Mouse (Mus musculus): ENCODE measurements around the gene Fth1. TPM values are rescaled to one million over a fixed set of nuclear protein-coding genes. Genes with fewer than 3 reads are reported as not detected.
A peak's percentile ranks its signal among the peaks of the same experiment; 100 is the strongest.

The Fth1 gene
- total and polyA plus RNA-seq, 3 experiments: 1,016 to 28,412 (median 2,660) TPM

- peak overlapping the region; percentile 63 for H3K4me3 ChIP-seq (ENCODE audit: low read depth, low read length)
- H3K36me3 ChIP-seq (replicated peaks): no peaks in the 10 kb centered on the region
- TF ChIP-seq POLR2AphosphoS5 (IDR thresholded peaks at IDR 0.05; ENCODE audit: insufficient replicate concordance, low read depth, low read length) (no peak), GATA2 (IDR thresholded peaks at IDR 0.05; ENCODE audit: borderline replicate concordance, low read depth, low read length) (no peak), GATA1 (IDR thresholded peaks at IDR 0.05; ENCODE audit: borderline replicate concordance, low read length) (no peak), CTCF (IDR thresholded peaks at IDR 0.05; ENCODE audit: low read depth, low read length) (no peak), TAL1 (conservative IDR thresholded peaks at IDR 0.05; ENCODE audit: low read depth, low read length) (0 out of 2 replicates have a peak, but pooled peaks have one; percentile 23)
- peak; percentile 71 for DNase-seq (ENCODE audit: low spot score)
- peak; percentile 80 for ATAC-seq (ENCODE audit: extremely low read depth, insufficient number of reproducible peaks, low FRiP score, poor library complexity, severe bottlenecking)
- no peaks in the 10 kb centered on the region for H3K9me3 ChIP-seq (replicated peaks)
- H3K27me3 ChIP-seq (ENCODE audit: insufficient read depth, low read length): no peaks in the 10 kb centered on the region
- H3K4me1 ChIP-seq (ENCODE audit: insufficient read depth, low read depth, low read length): peaks cover 95% of the 10 kb centered on the region
Observed at GRCm38 (mm10) chr19:9938824-9939303, 41.5 kb upstream of the Fth1 start.

DNA sequence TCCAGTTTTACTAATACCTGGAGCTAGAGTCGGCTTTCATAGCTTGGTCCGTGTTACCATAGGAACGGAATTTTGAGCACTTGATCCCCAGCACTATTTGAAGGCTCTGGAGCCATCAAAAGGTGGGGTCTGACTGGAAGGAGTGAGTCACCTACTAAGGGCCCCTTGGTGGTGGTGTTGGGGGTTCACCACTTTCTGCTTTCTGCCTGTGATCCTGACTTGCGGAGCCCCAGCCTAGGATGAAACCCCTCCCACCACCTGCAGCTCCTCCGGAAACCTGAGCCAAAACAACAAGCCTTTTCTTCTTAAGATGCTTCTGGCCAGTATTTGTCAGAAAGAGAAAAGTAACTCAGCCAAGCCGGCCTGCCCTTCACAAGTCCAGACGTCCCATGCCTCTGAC is 40.6 kb upstream of the Fth1 start:
- no peak for ATAC-seq (ENCODE audit: extremely low read depth, insufficient number of reproducible peaks, low FRiP score, poor library complexity, severe bottlenecking)
- TF ChIP-seq TAL1 (conservative IDR thresholded peaks at IDR 0.05; ENCODE audit: low read depth, low read length): no peak
- TF ChIP-seq GATA2 (IDR thresholded peaks at IDR 0.05; ENCODE audit: borderline replicate concordance, low read depth, low read length): no peak
- Histone ChIP-seq H3K9me3 (replicated peaks) (no peaks in the 10 kb centered on the region), H3K36me3 (replicated peaks) (no peaks in the 10 kb centered on the region), H3K4me3 (ENCODE audit: low read depth, low read length) (no peak overlapping the region), H3K4me1 (ENCODE audit: insufficient read depth, low read depth, low read length) (peaks cover 97% of the 10 kb centered on the region), H3K27me3 (ENCODE audit: insufficient read depth, low read length) (no peaks in the 10 kb centered on the region)
- no peak for DNase-seq (ENCODE audit: low spot score)

DNA sequence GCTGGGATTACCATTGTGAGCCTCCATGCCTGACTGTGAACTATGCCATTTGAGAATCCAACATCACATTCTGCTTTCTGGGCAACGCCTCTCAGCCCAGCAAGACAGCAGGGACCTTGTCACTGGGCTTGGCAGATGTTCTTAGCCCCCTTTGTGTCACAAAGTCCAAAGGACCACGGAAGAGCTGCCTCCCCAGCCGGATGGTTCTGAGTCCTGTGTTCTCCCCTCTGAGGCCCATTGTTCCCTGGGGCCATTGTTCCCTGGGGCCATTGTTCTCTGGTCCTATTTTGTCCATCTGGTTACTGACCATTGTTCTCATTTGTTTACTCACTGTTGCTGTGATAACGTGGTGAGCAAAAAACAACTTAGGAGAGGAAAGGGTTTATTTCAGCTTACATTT is 39.5 kb upstream of the Fth1 start:
- no peak for ATAC-seq (ENCODE audit: extremely low read depth, insufficient number of reproducible peaks, low FRiP score, poor library complexity, severe bottlenecking)
- no peaks in the 10 kb centered on the region for H3K9me3 ChIP-seq (replicated peaks)
- DNase-seq (ENCODE audit: low spot score): no peak
- H3K4me3 ChIP-seq (ENCODE audit: low read depth, low read length): no peak overlapping the region
- TF ChIP-seq CTCF (IDR thresholded peaks at IDR 0.05; ENCODE audit: low read depth, low read length): no peak
- peaks cover 97% of the 10 kb centered on the region for H3K4me1 ChIP-seq (ENCODE audit: insufficient read depth, low read depth, low read length)
- H3K27me3 ChIP-seq (ENCODE audit: insufficient read depth, low read length): no peaks in the 10 kb centered on the region
- no peaks in the 10 kb centered on the region for H3K36me3 ChIP-seq (replicated peaks)

- TF ChIP-seq TAL1 (conservative IDR thresholded peaks at IDR 0.05; ENCODE audit: low read depth, low read length): no peak
- TF ChIP-seq GATA2 (IDR thresholded peaks at IDR 0.05; ENCODE audit: borderline replicate concordance, low read depth, low read length): no peak
- TF ChIP-seq CTCF (IDR thresholded peaks at IDR 0.05; ENCODE audit: low read depth, low read length): no peak
- TF ChIP-seq GATA1 (IDR thresholded peaks at IDR 0.05; ENCODE audit: borderline replicate concordance, low read length): no peak
- TF ChIP-seq POLR2AphosphoS5 (IDR thresholded peaks at IDR 0.05; ENCODE audit: insufficient replicate concordance, low read depth, low read length): no peak
- ATAC-seq (ENCODE audit: extremely low read depth, insufficient number of reproducible peaks, low FRiP score, poor library complexity, severe bottlenecking) (no peak), DNase-seq (ENCODE audit: low spot score) (no peak)
- H3K4me3 ChIP-seq (ENCODE audit: low read depth, low read length): no peak overlapping the region
- H3K27me3 ChIP-seq (ENCODE audit: insufficient read depth, low read length): no peaks in the 10 kb centered on the region
- H3K4me1 ChIP-seq (ENCODE audit: insufficient read depth, low read depth, low read length): peaks cover 88% of the 10 kb centered on the region
- no peaks in the 10 kb centered on the region for H3K36me3 ChIP-seq (replicated peaks)
- no peaks in the 10 kb centered on the region for H3K9me3 ChIP-seq (replicated peaks)
Observed at GRCm38 (mm10) chr19:9941809-9942208, 38.6 kb upstream of the Fth1 start.

- no peak for TF ChIP-seq GATA1 (IDR thresholded peaks at IDR 0.05; ENCODE audit: borderline replicate concordance, low read length)
- no peak for TF ChIP-seq POLR2AphosphoS5 (IDR thresholded peaks at IDR 0.05; ENCODE audit: insufficient replicate concordance, low read depth, low read length)
- no peak for TF ChIP-seq GATA2 (IDR thresholded peaks at IDR 0.05; ENCODE audit: borderline replicate concordance, low read depth, low read length)
- no peak for TF ChIP-seq CTCF (IDR thresholded peaks at IDR 0.05; ENCODE audit: low read depth, low read length)
- no peak for TF ChIP-seq TAL1 (conservative IDR thresholded peaks at IDR 0.05; ENCODE audit: low read depth, low read length)
- H3K27me3 ChIP-seq (ENCODE audit: insufficient read depth, low read length): no peaks in the 10 kb centered on the region
- H3K9me3 ChIP-seq (replicated peaks): no peaks in the 10 kb centered on the region
- H3K36me3 ChIP-seq (replicated peaks): no peaks in the 10 kb centered on the region
- no peak for DNase-seq (ENCODE audit: low spot score)
- peaks cover 77% of the 10 kb centered on the region for H3K4me1 ChIP-seq (ENCODE audit: insufficient read depth, low read depth, low read length)
- ATAC-seq (ENCODE audit: extremely low read depth, insufficient number of reproducible peaks, low FRiP score, poor library complexity, severe bottlenecking): no peak
- H3K4me3 ChIP-seq (ENCODE audit: low read depth, low read length): peak overlapping the region; percentile 54; the same call in 1 of the 2 replicates
Observed at GRCm38 (mm10) chr19:9942539-9943533, 37.6 kb upstream of the Fth1 start.

DNA sequence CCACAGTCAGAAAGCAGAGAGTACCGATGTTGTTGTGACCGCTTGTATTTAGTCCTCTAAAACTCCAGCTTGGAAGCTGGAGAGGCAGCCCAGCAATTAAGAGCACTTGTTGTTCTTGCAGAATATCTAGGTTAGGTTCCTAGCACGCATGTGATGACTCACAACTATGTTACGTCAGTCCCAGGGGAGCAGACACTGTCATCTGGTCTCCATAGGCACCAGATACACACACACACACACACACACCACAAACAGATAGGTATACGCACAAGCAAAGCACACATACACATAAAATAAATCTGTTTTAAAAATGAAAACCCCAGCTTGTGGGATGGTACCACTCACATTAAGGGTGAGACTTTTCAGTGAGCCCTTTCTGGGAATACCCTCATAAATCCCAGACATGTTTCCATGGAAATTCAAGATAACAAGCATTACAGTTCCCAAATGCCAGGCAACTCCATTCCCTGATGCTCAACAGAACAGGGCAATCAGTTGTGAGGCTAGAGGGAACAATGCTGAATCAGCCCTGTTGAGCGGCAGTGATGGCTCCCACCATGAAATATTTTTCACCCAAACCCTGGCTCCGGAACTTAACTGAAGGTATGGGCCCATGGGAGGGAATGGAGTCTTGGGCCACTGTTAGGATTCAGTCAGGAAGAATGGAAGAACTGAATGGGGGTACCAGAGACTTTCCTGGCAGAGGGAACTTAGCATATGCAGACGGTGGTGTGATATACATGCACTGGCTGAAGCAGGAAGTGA is 34.4 kb upstream of the Fth1 start:
- ATAC-seq (ENCODE audit: extremely low read depth, insufficient number of reproducible peaks, low FRiP score, poor library complexity, severe bottlenecking): no peak
- TF ChIP-seq POLR2AphosphoS5 (IDR thresholded peaks at IDR 0.05; ENCODE audit: insufficient replicate concordance, low read depth, low read length) (no peak), CTCF (IDR thresholded peaks at IDR 0.05; ENCODE audit: low read depth, low read length) (no peak), GATA1 (IDR thresholded peaks at IDR 0.05; ENCODE audit: borderline replicate concordance, low read length) (no peak), GATA2 (IDR thresholded peaks at IDR 0.05; ENCODE audit: borderline replicate concordance, low read depth, low read length) (no peak), TAL1 (conservative IDR thresholded peaks at IDR 0.05; ENCODE audit: low read depth, low read length) (no peak)
- no peak for DNase-seq (ENCODE audit: low spot score)
- Histone ChIP-seq H3K4me1 (ENCODE audit: insufficient read depth, low read depth, low read length) (peaks cover 46% of the 10 kb centered on the region), H3K36me3 (replicated peaks) (no peaks in the 10 kb centered on the region), H3K9me3 (replicated peaks) (0 out of 2 replicates have a peak, but pooled peaks cover 3% of the 10 kb centered on the region), H3K4me3 (ENCODE audit: low read depth, low read length) (no peak overlapping the region), H3K27me3 (ENCODE audit: insufficient read depth, low read length) (no peaks in the 10 kb centered on the region)

All from G1E (cell line).